Mouse (Mus musculus): ENCODE measurements around the gene Nus1.

- TF ChIP-seq CTCF (IDR thresholded peaks at IDR 0.05): no peak
- TF ChIP-seq EP300 (IDR thresholded peaks at IDR 0.05): no peak
These were observed 17.5 kb downstream of the Nus1 start for GRCm38 (mm10) chr10:52434836-52435235.
